Mouse (Mus musculus) activated CD4-positive, CD25-positive, alpha-beta regulatory T cell, adult 9 weeks (primary cell): ENCODE results near the gene 1110008L16Rik. TPM values are rescaled to one million over a fixed set of nuclear protein-coding genes. Genes with fewer than 3 reads are reported as not detected.

Source experiments
- polyA plus RNA-seq: library from polyadenylated mRNA; unstranded; fragments of 100-300 nt; shearing (Covaris generic); gene quantifications from one replicate; pipeline ENCODE4 v1.2.1, GENCODE M21; 2017

The 1110008L16Rik gene
- polyA plus RNA-seq = 9.6 TPM

DNA sequence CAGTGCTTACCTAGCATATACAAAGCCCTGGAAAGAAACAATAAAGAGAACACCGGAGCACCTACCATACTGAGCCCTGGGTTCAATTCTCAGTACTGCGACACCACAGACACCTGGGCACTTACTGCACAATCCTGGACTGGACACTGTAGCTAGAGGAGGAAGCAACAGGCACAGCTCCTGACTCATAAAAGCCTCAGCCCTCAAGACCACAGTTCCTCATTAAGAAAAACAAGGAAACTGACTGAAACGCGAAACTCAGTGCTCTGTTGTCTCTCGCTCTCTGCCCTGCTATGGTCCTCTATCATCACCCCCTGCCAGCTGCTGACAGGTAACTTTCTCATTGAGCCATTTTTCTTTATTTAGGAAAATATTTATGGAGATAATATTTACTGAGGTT lies at the start of gene 1110008L16Rik:
Gene 1110008L16Rik (plus strand): TSS at position 242 of the 400 bp plus-strand sequence.

DNA sequence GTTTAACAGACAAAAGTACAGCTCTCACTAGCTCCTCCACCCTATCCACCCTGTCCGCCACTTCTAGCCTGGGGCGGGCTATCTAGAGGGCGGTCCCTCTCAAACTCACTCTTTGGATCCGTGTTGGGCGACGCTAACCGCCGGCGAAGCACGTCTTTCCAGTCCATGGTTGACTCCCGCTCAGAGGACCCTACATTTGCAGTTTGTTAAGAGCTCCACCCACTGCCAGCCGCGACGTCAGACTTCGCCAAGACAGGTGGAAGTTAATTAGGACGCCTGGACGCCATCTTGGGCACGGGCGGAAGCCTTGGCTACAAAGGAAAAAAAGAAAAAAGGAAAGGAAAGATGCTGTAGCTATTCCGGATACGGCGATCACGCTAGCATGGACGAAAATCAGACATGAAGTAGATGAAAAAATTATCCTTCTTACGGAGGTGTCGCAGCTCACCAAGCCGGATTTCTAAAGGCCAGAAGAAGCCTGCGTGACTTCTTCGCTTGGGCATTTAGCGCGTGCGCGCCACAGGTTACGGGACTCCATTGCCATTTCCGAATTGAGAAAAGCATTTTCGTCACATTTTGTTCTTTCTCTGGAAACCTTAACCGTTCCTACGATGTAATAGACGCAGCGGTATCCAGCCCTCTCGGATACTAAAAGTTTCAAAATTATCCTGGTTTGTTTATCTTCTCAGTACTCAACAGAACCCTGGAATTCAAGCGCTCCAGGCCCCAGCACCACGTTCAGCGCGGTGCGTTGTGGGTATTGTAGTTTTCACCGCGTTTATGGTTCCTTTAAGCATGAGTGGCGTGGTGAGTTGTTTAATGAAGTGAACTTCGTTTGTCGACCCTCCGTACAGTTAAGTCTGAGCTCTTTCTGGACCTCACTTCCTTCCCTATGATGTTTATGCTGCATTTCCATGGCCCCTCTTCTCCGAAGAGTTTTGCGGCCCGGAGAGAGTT lies 3.4 kb downstream of the 1110008L16Rik start, which contains the start of gene Ppp2r3c:
Gene Ppp2r3c (minus strand): TSS at position 514 of the 957 bp plus-strand sequence.

DNA sequence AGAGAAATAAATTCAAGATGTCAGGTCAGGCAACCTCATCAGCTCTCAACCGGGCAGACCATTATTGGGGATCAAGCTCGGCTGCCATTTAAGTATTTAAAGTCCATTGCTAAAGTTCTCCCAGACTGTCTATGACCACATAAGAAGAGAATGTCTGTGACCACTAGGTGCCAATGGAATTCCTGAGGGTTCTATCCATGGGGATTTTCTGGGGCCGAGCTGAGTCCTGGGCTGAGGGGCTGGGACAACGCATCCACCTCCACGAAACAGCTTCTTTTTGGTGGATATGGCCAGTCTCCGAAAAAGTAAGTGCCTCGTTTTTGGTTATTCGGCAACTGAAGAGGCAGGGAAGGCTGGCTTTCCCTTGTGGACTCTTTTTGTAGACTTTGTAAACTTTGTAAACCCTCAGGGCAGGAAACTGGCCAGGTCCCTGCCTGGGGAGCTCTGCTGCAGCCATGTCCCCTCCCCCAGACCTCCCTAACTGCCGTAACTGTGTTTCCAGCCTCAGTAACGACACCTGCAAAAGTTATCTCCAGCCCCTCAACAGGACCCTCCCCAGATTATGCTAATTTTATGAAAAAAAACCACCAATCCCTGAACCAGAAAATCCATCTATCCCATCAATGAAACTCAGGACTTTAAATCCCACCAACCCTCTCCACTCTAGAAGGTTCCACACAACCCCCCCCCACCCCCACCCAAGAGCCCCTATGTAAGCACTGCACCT lies 84.8 kb downstream of the 1110008L16Rik start, which contains the start of gene Psma6:
Gene Psma6 (plus strand): TSS at position 200 of the 727 bp plus-strand sequence.

Other genes starting within 250 kb of the 1110008L16Rik start
- gene 2700097O09Rik, start 219.5 kb upstream of the 1110008L16Rik start, polyA plus RNA-seq = 19.3 TPM
- 156 TPM for gene Srp54a, start 219.3 kb upstream of the 1110008L16Rik start, polyA plus RNA-seq
- 17.2 TPM for gene Fam177a, start 175.1 kb upstream of the 1110008L16Rik start, polyA plus RNA-seq
- gene Srp54b, start 144.5 kb upstream of the 1110008L16Rik start, polyA plus RNA-seq = 35.6 TPM
- gene 1700047I17Rik2, start 100.0 kb upstream of the 1110008L16Rik start, polyA plus RNA-seq = not detected
- 77.9 TPM for gene Srp54c, start 69.4 kb upstream of the 1110008L16Rik start, polyA plus RNA-seq
- 21.9 TPM for gene Ppp2r3c, start 3.4 kb downstream of the 1110008L16Rik start, polyA plus RNA-seq
- gene Psma6, start 84.6 kb downstream of the 1110008L16Rik start, polyA plus RNA-seq = 315 TPM
- gene Nfkbia, start 193.1 kb downstream of the 1110008L16Rik start, polyA plus RNA-seq = 799 TPM